ENCODE assay signal across 8 mouse cellular contexts in the genomic region with DNA sequence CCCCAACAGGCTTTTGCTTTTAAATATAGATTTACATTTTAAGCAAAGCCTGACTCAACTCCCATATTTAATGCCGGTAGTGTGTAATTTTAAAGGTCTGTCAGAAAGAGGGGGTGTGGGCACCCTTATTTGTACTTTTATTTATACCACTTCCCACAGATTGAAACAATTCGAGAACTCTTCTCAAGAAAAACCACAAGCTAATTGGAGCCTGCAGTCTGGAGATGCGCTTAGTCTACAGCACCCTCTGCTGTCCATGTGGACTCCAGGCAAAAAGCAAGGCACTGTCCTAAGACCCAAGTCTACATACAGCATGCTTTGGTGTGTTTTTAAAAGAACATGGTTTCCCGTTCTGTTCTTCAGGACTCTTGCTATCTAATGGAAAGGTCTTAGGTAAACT. TPM values are rescaled to one million over a fixed set of nuclear protein-coding genes. Genes with fewer than 3 reads are reported as not detected.
A peak's percentile ranks its signal among the peaks of the same experiment; 100 is the strongest.
DNase-seq lines count a peak whose midpoint lies in the region; ATAC-seq and TF ChIP-seq lines count a peak whose summit lies in the region.

No protein-coding gene starts in this region.

- intact Hi-C loops in left cerebral cortex, postnatal 14 days (cut with DNase I), result loop anchor here (1.0 to 10.0 kb wide), 3 partner anchors 134 to 549 kb away; partner anchors contain the start of gene 1700025G04Rik

- no peaks in the 10 kb centered on the region; the same call in 1 of the 2 replicates for H3K36me3 ChIP-seq in thymus, adult 2 months (ENCODE audit: control insufficient read depth, insufficient read depth, low read length)
- no peaks in the 10 kb centered on the region for H3K36me3 ChIP-seq in midbrain, embryonic 12.5 days
- peaks cover 2% of the 10 kb centered on the region; the same call in 1 of the 2 replicates for H3K36me3 ChIP-seq in small intestine, adult 2 months (ENCODE audit: control insufficient read depth, insufficient read depth, low read length)

- no peaks in the 10 kb centered on the region for H3K4me1 ChIP-seq in thymus, adult 2 months (replicated peaks; ENCODE audit: control insufficient read depth, insufficient read depth, low read length)
- peaks cover 10% of the 10 kb centered on the region; the same call in 1 of the 2 replicates for H3K4me1 ChIP-seq in midbrain, embryonic 12.5 days
- no peaks in the 10 kb centered on the region for H3K4me1 ChIP-seq in small intestine, adult 2 months (ENCODE audit: control insufficient read depth, insufficient read depth, insufficient read length, low read length)

- H3K27me3 ChIP-seq in thymus, adult 2 months (ENCODE audit: control insufficient read depth, insufficient read depth, low read length), result no peaks in the 10 kb centered on the region
- no peaks in the 10 kb centered on the region for H3K27me3 ChIP-seq in midbrain, embryonic 12.5 days
- no peaks in the 10 kb centered on the region for H3K27me3 ChIP-seq in small intestine, adult 2 months (ENCODE audit: control insufficient read depth, insufficient read depth, low read length)

- H3K27ac ChIP-seq in thymus, adult 2 months (ENCODE audit: control insufficient read depth, insufficient read depth, low read length), result no peak overlapping the region
- H3K27ac ChIP-seq in midbrain, embryonic 12.5 days (replicated peaks), result no peak overlapping the region
- no peak overlapping the region for H3K27ac ChIP-seq in small intestine, adult 2 months (ENCODE audit: insufficient read depth, low read depth, low read length)

- H3K4me2 ChIP-seq in midbrain, embryonic 12.5 days (replicated peaks), result no peak overlapping the region

- peak; percentile 84 for ATAC-seq in inflammation-experienced regulatory T-cells, adult 6 months
- ATAC-seq in midbrain, embryonic 12.5 days (ENCODE audit: low FRiP score, low read depth), result peak; percentile 49; the same call in 1 of the 2 replicates

- 13% methylated on average over 4 of the region's 4 CpGs for WGBS in thymus, adult 2 months
- 37% methylated on average over 4 of the region's 4 CpGs for WGBS in midbrain, embryonic 12.5 days
- 34% methylated on average over 4 of the region's 4 CpGs for WGBS in small intestine, adult 2 months

- DNase-seq in thymus, adult 2 months, result peak; percentile 23
- DNase-seq in thymus, adult 18-20 months, result no peak
- peak; percentile 73 to 82 for DNase-seq in cerebellum, postnatal 25 days
- DNase-seq in frontal cortex, postnatal 36 days (ENCODE audit: low spot score in 2 of 2), result peak; percentile 64 to 84
- peak; percentile 83 to 88 for DNase-seq in left cerebral cortex, postnatal 14 days (ENCODE audit: low spot score in 2 of 2)

- no peak for TF ChIP-seq CTCF in thymus, adult 2 months (IDR thresholded peaks at IDR 0.05; ENCODE audit: borderline replicate concordance, control insufficient read depth, extremely low read depth, insufficient read depth, low read length, poor library complexity)
- peak; percentile 57; the same call in 1 of the 2 replicates for TF ChIP-seq CTCF in small intestine, adult 2 months (IDR thresholded peaks at IDR 0.05; ENCODE audit: extremely low read depth, insufficient read length, insufficient replicate concordance, low read depth, low read length)

- H3K9ac ChIP-seq in midbrain, embryonic 12.5 days (replicated peaks), result no peak overlapping the region

- TF ChIP-seq POLR2A in thymus, adult 2 months (IDR thresholded peaks at IDR 0.05; ENCODE audit: control insufficient read depth, extremely low read depth, insufficient read depth, low read length, poor library complexity), result no peak
- TF ChIP-seq POLR2A in small intestine, adult 2 months (IDR thresholded peaks at IDR 0.05; ENCODE audit: low read depth, low read length), result no peak

- H3K4me3 ChIP-seq in thymus, adult 2 months (ENCODE audit: control insufficient read depth, insufficient read depth, low read length), result no peak overlapping the region
- H3K4me3 ChIP-seq in midbrain, embryonic 12.5 days, result no peak overlapping the region
- H3K4me3 ChIP-seq in small intestine, adult 2 months (ENCODE audit: low read depth, low read length), result no peak overlapping the region

- H3K9me3 ChIP-seq in midbrain, embryonic 12.5 days, result no peaks in the 10 kb centered on the region

RNA-seq across cellular contexts. Expression of gene Tsen15, which starts 17.3 kb away (rescaled TPM):
- polyA plus RNA-seq in thymus, adult 2 months (2012; rRNA removed), result 13.5 and 15.7 TPM in 2 replicates
- polyA plus RNA-seq in inflammation-experienced regulatory T-cells, adult 6 months (2017; shearing (Covaris generic)), result 10 to 100 TPM; 14.8 to 17.5 (median 15.4) TPM
- total RNA-seq in left cerebral cortex, postnatal 14 days (2021), result 10 to 100 TPM; 25.3 to 25.7 TPM
- polyA plus RNA-seq in midbrain, embryonic 12.5 days (2016; fragmentation: Nextera tagmentation; extraction: Ambion mirVana), result 42.3 and 44.2 TPM in 2 replicates
- 1.4 and 2.0 TPM in 2 replicates for polyA plus RNA-seq in small intestine, adult 2 months (2012; rRNA removed)

RNA-seq across cellular contexts. Expression of gene Colgalt2, which starts 30.5 kb away (rescaled TPM):
- polyA plus RNA-seq in thymus, adult 2 months (2012; rRNA removed), result 1.0 and 1.1 TPM in 2 replicates
- not detected for polyA plus RNA-seq in inflammation-experienced regulatory T-cells, adult 6 months (2017; shearing (Covaris generic))
- total RNA-seq in left cerebral cortex, postnatal 14 days (2021), result 1 to 10 TPM; 5.6 to 5.7 TPM
- 1.5 and 1.7 TPM in 2 replicates for polyA plus RNA-seq in midbrain, embryonic 12.5 days (2016; fragmentation: Nextera tagmentation; extraction: Ambion mirVana)
- polyA plus RNA-seq in small intestine, adult 2 months (2012; rRNA removed), result 0.44 and 0.63 TPM in 2 replicates

Comparison
In these comparisons a context has a peak if more than half of its experiments do, and no peak if none do; other contexts are left out.
1. DNase-seq: peak in thymus, adult 2 months (single experiment), cerebellum, postnatal 25 days (2 of 2), frontal cortex, postnatal 36 days (2 of 2) and left cerebral cortex, postnatal 14 days (2 of 2); none in thymus, adult 18-20 months (0 of 2).